Mouse (Mus musculus) heart, adult 2 months (tissue): ENCODE results near the gene Kcnj8.

Experiments
- CTCF ChIP-seq: fragments of 200-600 bp; IDR thresholded peaks from 2 replicates; pipeline ENCODE4 v1.8.1; 2022; ENCODE audit warnings: antibody characterized with exemption, mild to moderate bottlenecking, moderate library complexity
- EP300 ChIP-seq: fragments of 200-500 bp; IDR thresholded peaks from 2 replicates; pipeline ENCODE4 v1.6.1; 2011; ENCODE audit warnings: low read depth, low read length, control low read depth; ENCODE audit not compliant: insufficient read depth
- POLR2A ChIP-seq: fragments of 200-500 bp; IDR thresholded peaks from 2 replicates; pipeline ENCODE4 v1.6.1; 2011; ENCODE audit warnings: mild to moderate bottlenecking, low read depth, low read length, control low read depth; ENCODE audit not compliant: insufficient read depth

- TF ChIP-seq EP300 (no peak), POLR2A (no peak), CTCF (no peak)
Measured at GRCm38 (mm10) chr6:142542082-142542799, 29.2 kb downstream of the Kcnj8 start.
